ENCODE assay signal across 23 mouse cellular contexts in the genomic region with DNA sequence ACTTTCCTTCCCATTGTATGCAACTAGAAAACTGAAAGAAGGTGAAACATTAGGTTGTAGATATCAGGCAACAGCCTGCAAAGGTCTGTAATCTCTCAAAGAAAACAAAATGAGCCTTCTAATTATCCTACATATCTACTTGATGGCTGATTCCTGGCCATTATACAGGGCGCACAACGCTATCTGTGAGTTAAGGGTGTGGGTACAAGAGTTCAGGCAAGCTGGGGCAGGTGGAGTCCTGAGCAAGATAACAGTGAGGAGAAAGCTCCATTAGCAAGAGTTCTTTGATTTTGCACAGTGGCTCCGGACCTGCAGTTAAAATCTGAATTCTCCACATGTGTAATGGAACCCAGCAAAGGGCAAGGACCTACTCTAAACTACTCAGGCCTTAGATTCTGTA.
DNase-seq lines count a peak whose midpoint lies in the region; ATAC-seq and TF ChIP-seq lines count a peak whose summit lies in the region.
"Had no signal": no experiment of that assay in that cellular context is flagged by ENCODE, and none has a peak within 500 bp of the region (broad histone marks: within the 10 kb centered on the region; RNA-seq: fewer than 3 reads in every experiment).

No protein-coding gene starts in this region.

- no peak for TF ChIP-seq EP300 in stomach, postnatal 0 days (optimal IDR thresholded peaks at IDR 0.05)

- no peaks in the 10 kb centered on the region for H3K27me3 ChIP-seq in intestine, embryonic 15.5 days (replicated peaks)
- H3K27me3 ChIP-seq in intestine, postnatal 0 days (replicated peaks; ENCODE audit: control insufficient read depth, insufficient read depth, low read length), result no peaks in the 10 kb centered on the region
- no peaks in the 10 kb centered on the region for H3K27me3 ChIP-seq in stomach, embryonic 15.5 days (replicated peaks)
- no peaks in the 10 kb centered on the region for H3K27me3 ChIP-seq in stomach, postnatal 0 days (ENCODE audit: control insufficient read depth, insufficient read depth, low read length)
- no peaks in the 10 kb centered on the region for H3K27me3 ChIP-seq in intestine, embryonic 16.5 days (replicated peaks; ENCODE audit: control insufficient read depth, insufficient read depth, low read length)
- no peaks in the 10 kb centered on the region for H3K27me3 ChIP-seq in forebrain, embryonic 12.5 days
- H3K27me3 ChIP-seq: CH12.LX had no signal

- 57% methylated on average over 3 of the region's 3 CpGs for WGBS in intestine, embryonic 15.5 days
- 40% methylated on average over 3 of the region's 3 CpGs for WGBS in intestine, postnatal 0 days
- 55% methylated on average over 3 of the region's 3 CpGs for WGBS in stomach, embryonic 15.5 days
- WGBS in stomach, postnatal 0 days, result 40% methylated on average over 3 of the region's 3 CpGs
- WGBS in intestine, embryonic 16.5 days, result 64% methylated on average over 3 of the region's 3 CpGs
- WGBS in forebrain, embryonic 12.5 days, result 92% methylated on average over 3 of the region's 3 CpGs

- DNase-seq in stomach, postnatal 0 days (ENCODE audit: low spot score), result no peak
- peak; percentile 26 for DNase-seq in 416B (ENCODE audit: low read depth)
- DNase-seq in gastrocnemius, postnatal 25 days, result no peak
- DNase-seq: adrenal gland, adult 2 months; adrenal gland, adult 8-10 months; adrenal gland, postnatal 10 days; adrenal gland, postnatal 14 days; adrenal gland, postnatal 25 days; adrenal gland, postnatal 36 days; B cell, adult 2 months; cerebellum, adult 11 months; cerebellum, adult 11-12 months; cerebellum, adult 18-20 months had no signal

- no peak for TF ChIP-seq CTCF in intestine, postnatal 0 days (IDR thresholded peaks at IDR 0.05; ENCODE audit: low read depth)
- TF ChIP-seq CTCF in stomach, postnatal 0 days (IDR thresholded peaks at IDR 0.05; ENCODE audit: low read depth), result no peak

- H3K4me1 ChIP-seq in intestine, embryonic 15.5 days (replicated peaks), result no peaks in the 10 kb centered on the region
- H3K4me1 ChIP-seq in intestine, postnatal 0 days (replicated peaks; ENCODE audit: control insufficient read depth, insufficient read depth, low read length), result no peaks in the 10 kb centered on the region
- no peaks in the 10 kb centered on the region for H3K4me1 ChIP-seq in stomach, embryonic 15.5 days
- no peaks in the 10 kb centered on the region for H3K4me1 ChIP-seq in stomach, postnatal 0 days (replicated peaks; ENCODE audit: control insufficient read depth, insufficient read depth)
- no peaks in the 10 kb centered on the region for H3K4me1 ChIP-seq in intestine, embryonic 16.5 days (ENCODE audit: control insufficient read depth, insufficient read depth, low read length)
- no peaks in the 10 kb centered on the region for H3K4me1 ChIP-seq in forebrain, embryonic 12.5 days

- H3K36me3 ChIP-seq in intestine, embryonic 15.5 days, result no peaks in the 10 kb centered on the region
- no peaks in the 10 kb centered on the region for H3K36me3 ChIP-seq in intestine, postnatal 0 days (ENCODE audit: control insufficient read depth, insufficient read depth)
- no peaks in the 10 kb centered on the region for H3K36me3 ChIP-seq in stomach, embryonic 15.5 days
- H3K36me3 ChIP-seq in stomach, postnatal 0 days (ENCODE audit: control insufficient read depth, insufficient read depth, low read length), result no peaks in the 10 kb centered on the region
- H3K36me3 ChIP-seq in intestine, embryonic 16.5 days (ENCODE audit: control insufficient read depth, insufficient read depth, low read length), result no peaks in the 10 kb centered on the region
- no peaks in the 10 kb centered on the region for H3K36me3 ChIP-seq in forebrain, embryonic 12.5 days (replicated peaks)
- H3K36me3 ChIP-seq: G1E had no signal

- H3K4me3 ChIP-seq in intestine, embryonic 15.5 days (replicated peaks), result no peak overlapping the region
- H3K4me3 ChIP-seq in intestine, postnatal 0 days (ENCODE audit: low read depth, low read length), result no peak overlapping the region
- H3K4me3 ChIP-seq in stomach, embryonic 15.5 days (replicated peaks), result no peak overlapping the region
- H3K4me3 ChIP-seq in stomach, postnatal 0 days (ENCODE audit: low read depth, low read length), result no peak overlapping the region
- H3K4me3 ChIP-seq in intestine, embryonic 16.5 days (ENCODE audit: low read length), result no peak overlapping the region
- no peak overlapping the region for H3K4me3 ChIP-seq in forebrain, embryonic 12.5 days (replicated peaks)

- no peaks in the 10 kb centered on the region for H3K9me3 ChIP-seq in intestine, embryonic 15.5 days
- H3K9me3 ChIP-seq in intestine, postnatal 0 days (ENCODE audit: control insufficient read depth), result no peaks in the 10 kb centered on the region
- H3K9me3 ChIP-seq in stomach, embryonic 15.5 days, result no peaks in the 10 kb centered on the region
- no peaks in the 10 kb centered on the region for H3K9me3 ChIP-seq in stomach, postnatal 0 days (ENCODE audit: control insufficient read depth, low read length)
- H3K9me3 ChIP-seq in intestine, embryonic 16.5 days (ENCODE audit: control insufficient read depth, low read length), result no peaks in the 10 kb centered on the region
- no peaks in the 10 kb centered on the region for H3K9me3 ChIP-seq in forebrain, embryonic 12.5 days
- H3K9me3 ChIP-seq: G1E had no signal

- no peak overlapping the region for H3K27ac ChIP-seq in intestine, embryonic 15.5 days
- H3K27ac ChIP-seq in intestine, postnatal 0 days (ENCODE audit: low read depth, low read length), result no peak overlapping the region
- no peak overlapping the region for H3K27ac ChIP-seq in stomach, embryonic 15.5 days
- no peak overlapping the region for H3K27ac ChIP-seq in stomach, postnatal 0 days (replicated peaks)
- no peak overlapping the region for H3K27ac ChIP-seq in intestine, embryonic 16.5 days (ENCODE audit: low read length)
- H3K27ac ChIP-seq in forebrain, embryonic 12.5 days, result no peak overlapping the region

- ATAC-seq in intestine, embryonic 15.5 days, result peak; percentile 87
- ATAC-seq in intestine, postnatal 0 days, result no peak
- ATAC-seq in stomach, embryonic 15.5 days (ENCODE audit: insufficient read depth, low FRiP score, low read depth), result 0 out of 2 replicates have a peak, but pooled peaks have one; percentile 63
- no peak for ATAC-seq in stomach, postnatal 0 days (ENCODE audit: low FRiP score, low TSS enrichment)
- peak; percentile 94 for ATAC-seq in intestine, embryonic 16.5 days
- no peak for ATAC-seq in forebrain, embryonic 12.5 days (ENCODE audit: low FRiP score)
- ATAC-seq: activated CD4-positive, CD25-positive, alpha-beta regulatory T cell, adult 4 months; CD4-positive, CD25-positive, alpha-beta regulatory T cell, adult 4 months; Patski had no signal

- H3K4me2 ChIP-seq in intestine, embryonic 15.5 days (replicated peaks), result no peak overlapping the region
- no peak overlapping the region for H3K4me2 ChIP-seq in intestine, postnatal 0 days (replicated peaks; ENCODE audit: low read depth)
- H3K4me2 ChIP-seq in stomach, embryonic 15.5 days, result no peak overlapping the region
- H3K4me2 ChIP-seq in stomach, postnatal 0 days (replicated peaks; ENCODE audit: low read depth), result no peak overlapping the region
- H3K4me2 ChIP-seq in intestine, embryonic 16.5 days (ENCODE audit: low read depth, low read length), result no peak overlapping the region
- H3K4me2 ChIP-seq in forebrain, embryonic 12.5 days, result no peak overlapping the region

- H3K9ac ChIP-seq in intestine, embryonic 15.5 days, result no peak overlapping the region
- H3K9ac ChIP-seq in intestine, postnatal 0 days (ENCODE audit: low read depth, low read length), result no peak overlapping the region
- no peak overlapping the region for H3K9ac ChIP-seq in stomach, embryonic 15.5 days
- no peak overlapping the region for H3K9ac ChIP-seq in stomach, postnatal 0 days (ENCODE audit: low read length)
- H3K9ac ChIP-seq in intestine, embryonic 16.5 days (ENCODE audit: low read depth, low read length), result no peak overlapping the region
- H3K9ac ChIP-seq in forebrain, embryonic 12.5 days, result no peak overlapping the region

Comparison
In these comparisons a context has a peak if more than half of its experiments do, and no peak if none do; other contexts are left out.
1. ATAC-seq: peak in intestine, embryonic 15.5 days (single experiment), stomach, embryonic 15.5 days (single experiment) and intestine, embryonic 16.5 days (single experiment); none in intestine, postnatal 0 days (single experiment), stomach, postnatal 0 days (single experiment) and forebrain, embryonic 12.5 days (single experiment).